Mouse (Mus musculus): ENCODE measurements at regions not wholly inside any gene's neighbourhood (a gene's known extent, or its start where the extent isn't known, plus 50 kb on each side); places are given as distances from the start of the nearest gene placed in this dataset.
A peak's percentile ranks its signal among the peaks of the same experiment; 100 is the strongest.

GRCm38 (mm10) chr11:22693984-22694383 is 166.8 kb downstream of the B3gnt2 start:
- DNase-seq: no peak

GRCm38 (mm10) chr11:22694829-22695228 is 165.9 kb downstream of the B3gnt2 start:
- DNase-seq: no peak

GRCm38 (mm10) chr11:22695237-22695636 is 165.5 kb downstream of the B3gnt2 start:
- no peak for DNase-seq

GRCm38 (mm10) chr11:22698057-22698941 is 162.5 kb downstream of the B3gnt2 start:
- DNase-seq: peak; percentile 69 to 80

- no peak for DNase-seq
These were observed 154.7 kb downstream of the B3gnt2 start for GRCm38 (mm10) chr11:22706082-22706481.
